Mouse (Mus musculus) cerebellum, postnatal 4 days (tissue): ENCODE measurements around the gene Gm11114.
A peak's percentile ranks its signal among the peaks of the same experiment; 100 is the strongest.

Experiments used
- DNase-seq, 2 experiments: peaks; one replicate each; pipeline ENCODE4 v3.0.0; 2022; ENCODE audit warnings: low spot score in 2 of 2, mixed read lengths in 1 of 2

Gene Gm11114

GRCm38 (mm10) chr9:85312473-85312872 lies at the start of gene Gm11114:
TSS of gene Gm11114 (plus strand) at chr9:85312773.
- no peak for DNase-seq

- no peak for DNase-seq
These were observed 45.7 kb upstream of the Gm11114 start for GRCm38 (mm10) chr9:85266847-85267246.

- no peak for DNase-seq
These were observed 38.5 kb upstream of the Gm11114 start for GRCm38 (mm10) chr9:85274114-85274513.

GRCm38 (mm10) chr9:85302849-85303248 lies 9.7 kb upstream of the Gm11114 start:
- no peak for DNase-seq

- DNase-seq, result no peak
These were observed 9.2 kb upstream of the Gm11114 start for GRCm38 (mm10) chr9:85303378-85303777.

- no peak for DNase-seq
These were observed 3.5 kb downstream of the Gm11114 start for GRCm38 (mm10) chr9:85316122-85316521.

GRCm38 (mm10) chr9:85320167-85320951 lies 7.8 kb downstream of the Gm11114 start:
- DNase-seq, result no peak

GRCm38 (mm10) chr9:85324158-85324875 lies 11.7 kb downstream of the Gm11114 start:
- DNase-seq, result no peak

GRCm38 (mm10) chr9:85325201-85325868 lies 12.8 kb downstream of the Gm11114 start:
- DNase-seq, result no peak

- DNase-seq, result peak; percentile 23 to 27
These were observed 14.0 kb downstream of the Gm11114 start for GRCm38 (mm10) chr9:85326292-85327241.

- peak; percentile 24 to 51 for DNase-seq
These were observed 15.0 kb downstream of the Gm11114 start, which contains the start of gene Tent5a for GRCm38 (mm10) chr9:85327242-85328211. TSS of gene Tent5a (minus strand) at chr9:85327348.

GRCm38 (mm10) chr9:85328259-85328658 lies 15.7 kb downstream of the Gm11114 start:
- peak; percentile 92 to 94 for DNase-seq

GRCm38 (mm10) chr9:85331521-85331920 lies 18.9 kb downstream of the Gm11114 start:
- DNase-seq, result no peak

- no peak for DNase-seq
These were observed 23.5 kb downstream of the Gm11114 start for GRCm38 (mm10) chr9:85336046-85336445.

GRCm38 (mm10) chr9:85340303-85340702 lies 27.7 kb downstream of the Gm11114 start:
- DNase-seq, result no peak

- no peak for DNase-seq
These were observed 30.6 kb downstream of the Gm11114 start for GRCm38 (mm10) chr9:85342892-85343785.

- no peak for DNase-seq
These were observed 35.4 kb downstream of the Gm11114 start for GRCm38 (mm10) chr9:85347823-85348523.

GRCm38 (mm10) chr9:85355559-85355958 lies 43.0 kb downstream of the Gm11114 start:
- no peak for DNase-seq
